ENCODE assay signal across 8 mouse cellular contexts in the genomic region with DNA sequence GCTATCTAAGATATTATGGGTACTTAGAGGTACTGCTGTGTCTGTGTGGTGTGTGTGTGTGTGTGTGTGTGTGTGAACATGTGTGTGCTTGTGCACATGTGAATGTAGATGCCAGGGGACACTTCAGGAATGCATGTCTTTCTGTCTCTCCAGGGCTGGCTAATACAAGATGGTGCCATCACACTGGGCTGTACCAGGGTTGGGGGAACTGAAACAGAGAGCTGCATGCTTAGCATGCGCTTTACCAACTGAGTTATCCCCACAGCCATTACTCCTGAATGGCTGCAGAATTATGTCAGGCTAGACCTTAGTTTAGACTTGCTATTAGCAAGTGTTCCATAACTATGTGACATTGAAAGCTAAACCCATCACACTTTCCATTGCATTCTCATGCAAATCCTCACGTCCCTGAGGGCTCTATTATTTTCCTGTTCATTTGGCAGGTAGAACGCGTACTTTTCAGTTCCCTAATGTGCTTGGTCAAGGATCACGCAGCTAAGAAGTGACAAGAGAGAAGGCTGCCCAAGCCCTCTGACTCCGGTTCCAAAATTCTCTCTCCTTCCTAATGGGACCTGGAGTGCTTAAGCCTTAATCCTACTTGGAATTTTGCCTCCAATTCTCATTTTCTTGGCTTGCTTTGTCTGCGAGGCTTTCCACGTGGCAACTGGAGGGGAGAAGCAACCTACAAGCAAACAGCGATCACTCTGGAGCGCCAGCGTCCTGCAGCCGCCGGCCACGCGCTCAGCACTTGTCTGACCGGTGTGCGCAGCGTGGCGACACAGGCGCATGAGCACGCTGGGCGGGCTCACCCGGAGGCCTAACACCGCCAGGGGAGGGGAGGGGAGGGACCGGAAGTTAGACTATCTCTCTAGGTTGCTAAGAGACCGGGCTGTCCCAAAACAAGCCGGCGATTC. TPM values are rescaled to one million over a fixed set of nuclear protein-coding genes. Genes with fewer than 3 reads are reported as not detected.
DNase-seq lines count a peak whose midpoint lies in the region; ATAC-seq lines count a peak whose summit lies in the region.

A gene (plus strand): TSS at position 776 of the 914 bp plus-strand sequence.

- H3K4me2 ChIP-seq in hindbrain, embryonic 15.5 days, result peak within 1 kb of the TSS; percentile 72

- peak within 1 kb of the TSS; percentile 43 for H3K9ac ChIP-seq in hindbrain, embryonic 15.5 days

- no peaks in the 10 kb centered on the region for H3K36me3 ChIP-seq in hindbrain, embryonic 15.5 days

- ATAC-seq in hindbrain, embryonic 15.5 days (ENCODE audit: low FRiP score, low read depth), result peak; percentile 94

- peak; percentile 96 for DNase-seq in Muller cell, postnatal 12 days (ENCODE audit: inconsistent ontology term)
- peak; percentile 33 to 39 for DNase-seq in cerebellum, postnatal 36 days
- DNase-seq in frontal cortex, postnatal 36 days (ENCODE audit: low spot score in 2 of 2), result peak; percentile 77 to 80
- DNase-seq in left cerebral cortex, adult 11 months (ENCODE audit: low spot score), result peak; percentile 74
- peak; percentile 90 to 94 for DNase-seq in lung, postnatal 4 days
- peak; percentile 80 for DNase-seq in retina, postnatal 7 days (ENCODE audit: low read depth, low spot score)
- peak; percentile 71 for DNase-seq in urinary bladder, adult 2 months (ENCODE audit: low spot score)

- peaks cover 11% of the 10 kb centered on the region for H3K4me1 ChIP-seq in hindbrain, embryonic 15.5 days (replicated peaks)

- no peaks in the 10 kb centered on the region for H3K27me3 ChIP-seq in hindbrain, embryonic 15.5 days

- H3K4me3 ChIP-seq in hindbrain, embryonic 15.5 days, result peak within 1 kb of the TSS; percentile 45

- peak within 1 kb of the TSS; percentile 71 for H3K27ac ChIP-seq in hindbrain, embryonic 15.5 days (replicated peaks)

- H3K9me3 ChIP-seq in hindbrain, embryonic 15.5 days, result no peaks in the 10 kb centered on the region

- WGBS in hindbrain, embryonic 15.5 days, result 3% methylated on average over 28 of the region's 28 CpGs

RNA-seq across cellular contexts. Expression of the gene that starts here (rescaled TPM):
- polyA plus RNA-seq in hindbrain, embryonic 15.5 days (2015; fragmentation: Nextera tagmentation; extraction: Ambion mirVana), result 2.6 and 2.7 TPM in 2 replicates
- polyA plus RNA-seq in urinary bladder, adult 2 months (2012; rRNA removed), result 0.26 and 0.60 TPM in 2 replicates

Comparison
In these comparisons a context has a peak if more than half of its experiments do, and no peak if none do; other contexts are left out.
1. Peak in every context shown above with its lines: DNase-seq, ATAC-seq, H3K4me3 ChIP-seq and H3K27ac ChIP-seq.
2. Peak in DNase-seq in urinary bladder, adult 2 months; RNA of the gene not detected or under 1 TPM.
3. DNase-seq: peak in every context shown above with its lines; median percentile 96 in Muller cell, postnatal 12 days; 92 in lung, postnatal 4 days; 80 in retina, postnatal 7 days; 78 in frontal cortex, postnatal 36 days; 74 in left cerebral cortex, adult 11 months; 71 in urinary bladder, adult 2 months; 36 in cerebellum, postnatal 36 days.